Mouse (Mus musculus) G1E (cell line): Measurements from ENCODE around the gene Timd4.

Experiments
- CTCF ChIP-seq: IDR thresholded peaks from 2 replicates; pipeline ENCODE4 v1.5.1; 2012; ENCODE audit warnings: low read depth, low read length, inconsistent platforms, mixed read lengths
- POLR2AphosphoS5 ChIP-seq: IDR thresholded peaks from 2 replicates; pipeline ENCODE4 v1.6.1; 2012; ENCODE audit warnings: low read depth, low read length, inconsistent platforms; ENCODE audit not compliant: insufficient replicate concordance

GRCm38 (mm10) chr11:46882456-46882855 lies 71.9 kb downstream of the Timd4 start:
- no peak for TF ChIP-seq POLR2AphosphoS5
- TF ChIP-seq CTCF = no peak
